16 mouse cellular contexts compared by ENCODE assay signal in genomic region chr2:19322448-19322847, GRCm38 (mm10). TPM values are rescaled to one million over a fixed set of nuclear protein-coding genes. Genes with fewer than 3 reads are reported as not detected.
DNase-seq lines count a peak whose midpoint lies in the region; ATAC-seq and TF ChIP-seq lines count a peak whose summit lies in the region.
"Had no signal": no experiment of that assay in that cellular context is flagged by ENCODE, and none has a peak within 500 bp of the region (broad histone marks: within the 10 kb centered on the region; RNA-seq: fewer than 3 reads in every experiment).

No protein-coding gene starts in this region.

- H3K4me2 ChIP-seq in forebrain, embryonic 14.5 days (ENCODE audit: low read length): no peak overlapping the region
- H3K4me2 ChIP-seq in forebrain, embryonic 12.5 days: no peak overlapping the region
- H3K4me2 ChIP-seq in forebrain, postnatal 0 days (ENCODE audit: low read depth): no peak overlapping the region
- no peak overlapping the region for H3K4me2 ChIP-seq in forebrain, embryonic 11.5 days (ENCODE audit: low read depth, low read length, severe bottlenecking)
- H3K4me2 ChIP-seq: embryonic facial prominence, embryonic 12.5 days had no signal

- no peak overlapping the region for H3K27ac ChIP-seq in forebrain, embryonic 14.5 days (ENCODE audit: low read depth, low read length)
- no peak overlapping the region for H3K27ac ChIP-seq in forebrain, embryonic 12.5 days
- no peak overlapping the region for H3K27ac ChIP-seq in forebrain, postnatal 0 days (ENCODE audit: low read depth, low read length)
- H3K27ac ChIP-seq in forebrain, embryonic 11.5 days (ENCODE audit: low read depth, low read length): no peak overlapping the region
- H3K27ac ChIP-seq: embryonic facial prominence, embryonic 10.5 days; embryonic facial prominence, embryonic 12.5 days had no signal

- peak; percentile 29 for DNase-seq in forebrain, embryonic 14.5 days (ENCODE audit: low spot score)
- DNase-seq in forebrain, postnatal 0 days: peak; percentile 5
- no peak for DNase-seq in forebrain, embryonic 11.5 days (ENCODE audit: low spot score)
- DNase-seq in brain, embryonic 14.5 days (ENCODE audit: low read depth): peak; percentile 50
- no peak for DNase-seq in yolk sac, embryonic 10.5 days (ENCODE audit: low spot score)
- DNase-seq: adrenal gland, adult 2 months; adrenal gland, postnatal 10 days; adrenal gland, postnatal 25 days; cerebellum, adult 11-12 months; cerebellum, adult 2 months; cerebellum, adult 9-10 months; cerebellum, postnatal 10 days; cerebellum, postnatal 25 days had no signal

- TF ChIP-seq POLR2A in brain, embryonic 14.5 days (IDR thresholded peaks at IDR 0.05; ENCODE audit: borderline replicate concordance, extremely low read depth, insufficient read depth, insufficient read length, poor library complexity, severe bottlenecking): no peak

- WGBS in forebrain, embryonic 14.5 days: 67% methylated on average over 9 of the region's 9 CpGs
- 77% methylated on average over 9 of the region's 9 CpGs for WGBS in forebrain, embryonic 12.5 days
- 50% methylated on average over 9 of the region's 9 CpGs for WGBS in forebrain, postnatal 0 days
- 83% methylated on average over 9 of the region's 9 CpGs for whole genome bisulfite sequencing in forebrain, embryonic 11.5 days

- H3K9ac ChIP-seq in forebrain, embryonic 14.5 days (ENCODE audit: low read length): no peak overlapping the region
- no peak overlapping the region for H3K9ac ChIP-seq in forebrain, embryonic 12.5 days
- no peak overlapping the region for H3K9ac ChIP-seq in forebrain, postnatal 0 days
- no peak overlapping the region for H3K9ac ChIP-seq in forebrain, embryonic 11.5 days (ENCODE audit: low read length)
- H3K9ac ChIP-seq: embryonic facial prominence, embryonic 12.5 days had no signal

- no peaks in the 10 kb centered on the region for H3K9me3 ChIP-seq in forebrain, embryonic 14.5 days (replicated peaks; ENCODE audit: control insufficient read depth, low read length)
- H3K9me3 ChIP-seq in forebrain, embryonic 12.5 days: no peaks in the 10 kb centered on the region
- no peaks in the 10 kb centered on the region for H3K9me3 ChIP-seq in forebrain, postnatal 0 days (ENCODE audit: low read length)
- H3K9me3 ChIP-seq in forebrain, embryonic 11.5 days (ENCODE audit: control insufficient read depth, low read length): no peaks in the 10 kb centered on the region
- H3K9me3 ChIP-seq: embryonic facial prominence, embryonic 10.5 days; embryonic facial prominence, embryonic 12.5 days had no signal

- H3K27me3 ChIP-seq in forebrain, embryonic 14.5 days (replicated peaks; ENCODE audit: control insufficient read depth, insufficient read depth, low read length): no peaks in the 10 kb centered on the region
- no peaks in the 10 kb centered on the region for H3K27me3 ChIP-seq in forebrain, embryonic 12.5 days
- no peaks in the 10 kb centered on the region for H3K27me3 ChIP-seq in forebrain, postnatal 0 days (ENCODE audit: insufficient read depth, low read length)
- no peaks in the 10 kb centered on the region for H3K27me3 ChIP-seq in forebrain, embryonic 11.5 days (ENCODE audit: control insufficient read depth, insufficient read depth, low read length)
- H3K27me3 ChIP-seq: embryonic facial prominence, embryonic 12.5 days had no signal

- no peak overlapping the region for H3K4me3 ChIP-seq in forebrain, embryonic 14.5 days (ENCODE audit: low read depth, low read length)
- no peak overlapping the region for H3K4me3 ChIP-seq in forebrain, embryonic 12.5 days (replicated peaks)
- H3K4me3 ChIP-seq in forebrain, postnatal 0 days (ENCODE audit: low read depth, low read length): no peak overlapping the region
- no peak overlapping the region for H3K4me3 ChIP-seq in forebrain, embryonic 11.5 days (ENCODE audit: low read depth, low read length)
- H3K4me3 ChIP-seq: embryonic facial prominence, embryonic 10.5 days; embryonic facial prominence, embryonic 12.5 days had no signal

- ATAC-seq in forebrain, embryonic 14.5 days: peak; percentile 23; the same call in 1 of the 2 replicates
- no peak for ATAC-seq in forebrain, embryonic 12.5 days (ENCODE audit: low FRiP score)
- ATAC-seq in forebrain, postnatal 0 days: peak; percentile 82
- ATAC-seq in forebrain, embryonic 11.5 days (replicated peaks; ENCODE audit: low FRiP score): no peak

- no peak for TF ChIP-seq CTCF in forebrain, postnatal 0 days (IDR thresholded peaks at IDR 0.05; ENCODE audit: low read depth)
- no peak for TF ChIP-seq CTCF in brain, embryonic 14.5 days (IDR thresholded peaks at IDR 0.05; ENCODE audit: borderline replicate concordance, extremely low read depth, insufficient read depth, insufficient read length)

- no peaks in the 10 kb centered on the region for H3K36me3 ChIP-seq in forebrain, embryonic 14.5 days (ENCODE audit: control insufficient read depth, insufficient read depth, low read length)
- no peaks in the 10 kb centered on the region for H3K36me3 ChIP-seq in forebrain, embryonic 12.5 days (replicated peaks)
- no peaks in the 10 kb centered on the region for H3K36me3 ChIP-seq in forebrain, postnatal 0 days (ENCODE audit: insufficient read depth)
- no peaks in the 10 kb centered on the region for H3K36me3 ChIP-seq in forebrain, embryonic 11.5 days (ENCODE audit: control insufficient read depth, insufficient read depth, low read length)
- H3K36me3 ChIP-seq: embryonic facial prominence, embryonic 10.5 days; embryonic facial prominence, embryonic 12.5 days had no signal

- no peaks in the 10 kb centered on the region for H3K4me1 ChIP-seq in forebrain, embryonic 14.5 days (ENCODE audit: control insufficient read depth, insufficient read depth, low read length)
- H3K4me1 ChIP-seq in forebrain, embryonic 12.5 days: no peaks in the 10 kb centered on the region
- no peaks in the 10 kb centered on the region for H3K4me1 ChIP-seq in forebrain, postnatal 0 days (ENCODE audit: insufficient read depth)
- no peaks in the 10 kb centered on the region for H3K4me1 ChIP-seq in forebrain, embryonic 11.5 days (replicated peaks; ENCODE audit: control insufficient read depth, insufficient read depth, low read length)
- H3K4me1 ChIP-seq: embryonic facial prominence, embryonic 12.5 days had no signal

RNA-seq across cellular contexts. Expression of gene Msrb2, which starts 48.8 kb away (rescaled TPM):
- 9.7 and 9.9 TPM in 2 replicates for polyA plus RNA-seq in forebrain, embryonic 14.5 days (2014; fragmentation: Nextera tagmentation; extraction: Ambion mirVana)
- polyA plus RNA-seq in forebrain, embryonic 12.5 days (2016; fragmentation: Nextera tagmentation; extraction: Ambion mirVana): 10.3 and 11.1 TPM in 2 replicates
- total RNA-seq in forebrain, postnatal 0 days (2014; rRNA removed): 7.1 and 8.6 TPM in 2 replicates
- polyA plus RNA-seq in forebrain, postnatal 0 days (2015; fragmentation: Nextera tagmentation; extraction: Ambion mirVana): 8.7 and 9.0 TPM in 2 replicates
- 10.3 and 12.1 TPM in 2 replicates for polyA plus RNA-seq in forebrain, embryonic 11.5 days (2014; fragmentation: Nextera tagmentation; extraction: Ambion mirVana)
- polyA plus RNA-seq in brain, embryonic 14.5 days (2012; rRNA removed): 7.0 and 7.4 TPM in 2 replicates

Comparison
In these comparisons a context has a peak if more than half of its experiments do, and no peak if none do; other contexts are left out.
1. ATAC-seq: peak in forebrain, embryonic 14.5 days (single experiment) and forebrain, postnatal 0 days (single experiment); none in forebrain, embryonic 12.5 days (single experiment) and forebrain, embryonic 11.5 days (single experiment).
2. DNase-seq: peak in forebrain, embryonic 14.5 days (single experiment), forebrain, postnatal 0 days (single experiment) and brain, embryonic 14.5 days (single experiment); none in forebrain, embryonic 11.5 days (single experiment) and yolk sac, embryonic 10.5 days (single experiment).